ENCODE assay signal across 23 mouse cellular contexts in genomic region chr10:14217284-14217683, GRCm38 (mm10).
DNase-seq lines count a peak whose midpoint lies in the region; TF ChIP-seq lines count a peak whose summit lies in the region.
"Had no signal": no experiment of that assay in that cellular context is flagged by ENCODE, and none has a peak within 500 bp of the region (broad histone marks: within the 10 kb centered on the region; RNA-seq: fewer than 3 reads in every experiment).

No protein-coding gene starts in this region.

- H3K4me3 ChIP-seq in left cerebral cortex, adult 2 months: no peak overlapping the region
- no peak overlapping the region for H3K4me3 ChIP-seq in E14TG2a.4 (replicated peaks; ENCODE audit: low read length)
- H3K4me3 ChIP-seq in ES-E14 (ENCODE audit: insufficient read depth in 1 of 2, low read depth in 1 of 2, low read length in 2 of 2, poor library complexity in 1 of 2, severe bottlenecking in 1 of 2): no peak overlapping the region
- H3K4me3 ChIP-seq: erythroblast, embryonic 14.5 days; hindbrain, embryonic 10.5 days; intestine, embryonic 15.5 days; limb, embryonic 13.5 days; liver, embryonic 12.5 days; midbrain, embryonic 12.5 days had no signal

- TF ChIP-seq CTCF in left cerebral cortex, adult 2 months (IDR thresholded peaks at IDR 0.05): peak; percentile 23
- TF ChIP-seq CTCF in E14TG2a.4 (conservative IDR thresholded peaks at IDR 0.05; ENCODE audit: low read length): peak; percentile 74

- no peaks in the 10 kb centered on the region for H3K9me3 ChIP-seq in E14TG2a.4 (ENCODE audit: low read length)
- H3K9me3 ChIP-seq in ES-E14 (ENCODE audit: control insufficient read depth, insufficient read depth, low read depth, low read length): no peaks in the 10 kb centered on the region
- H3K9me3 ChIP-seq: G1E; intestine, embryonic 15.5 days; liver, embryonic 12.5 days; midbrain, embryonic 12.5 days had no signal

- peak; percentile 33 for DNase-seq in heart, adult 11 months
- no peak for DNase-seq in heart, adult 18-20 months
- DNase-seq in left cerebral cortex, adult 2 months (ENCODE audit: extremely low spot score in 1 of 2, low spot score in 2 of 2): no peak
- DNase-seq in left cerebral cortex, adult 8-10 months (ENCODE audit: low spot score in 2 of 2): no peak
- DNase-seq in ES-E14 (ENCODE audit: low read depth, low spot score): no peak
- no peak for DNase-seq in neural tube, embryonic 10.5 days (ENCODE audit: extremely low spot score, low spot score)
- no peak for DNase-seq in adrenal gland, adult (ENCODE audit: inconsistent age in 2 of 2, low spot score in 1 of 2)
- DNase-seq: adrenal gland, adult 8-10 months; cerebellum, adult 2 months; cerebellum, postnatal 14 days; heart, postnatal 14 days; kidney, postnatal 36 days; layer of hippocampus, postnatal 36 days; lung, adult 18-20 months; lung, postnatal 36 days had no signal

- in situ Hi-C loops in ES-E14 (cut with MboI; ENCODE audit: low sequenced_read_pairs in 2 of 2, unreplicated experiment in 2 of 2): no loop called here

- no peaks in the 10 kb centered on the region for H3K4me1 ChIP-seq in E14TG2a.4 (replicated peaks; ENCODE audit: low read depth, low read length)
- H3K4me1 ChIP-seq in ES-E14 (ENCODE audit: control insufficient read depth in 2 of 2, insufficient read depth in 2 of 2, low read length in 2 of 2, poor library complexity in 1 of 2): no peaks in the 10 kb centered on the region
- H3K4me1 ChIP-seq: hindbrain, embryonic 10.5 days; intestine, embryonic 15.5 days; liver, embryonic 12.5 days; midbrain, embryonic 12.5 days had no signal

- H3K36me3 ChIP-seq in E14TG2a.4 (ENCODE audit: insufficient read depth, low read length) (no peaks in the 10 kb centered on the region), ES-E14 (ENCODE audit: control insufficient read depth, insufficient read depth, low read length, poor library complexity, severe bottlenecking) (no peaks in the 10 kb centered on the region)
- H3K36me3 ChIP-seq: G1E; hindbrain, embryonic 10.5 days; intestine, embryonic 15.5 days; limb, embryonic 13.5 days; liver, embryonic 12.5 days; midbrain, embryonic 12.5 days had no signal

- no peak overlapping the region for H3K9ac ChIP-seq in ES-E14 (ENCODE audit: insufficient read depth, low read depth, low read length, poor library complexity, severe bottlenecking)
- H3K9ac ChIP-seq: intestine, embryonic 15.5 days; limb, embryonic 13.5 days; liver, embryonic 12.5 days; midbrain, embryonic 12.5 days had no signal

- H3K27ac ChIP-seq in left cerebral cortex, adult 2 months: peak overlapping the region; percentile 94
- no peak overlapping the region for H3K27ac ChIP-seq in ES-E14 (ENCODE audit: insufficient read depth, low read depth, low read length, poor library complexity, severe bottlenecking)
- H3K27ac ChIP-seq: hindbrain, embryonic 10.5 days; intestine, embryonic 15.5 days; limb, embryonic 13.5 days; liver, embryonic 12.5 days; midbrain, embryonic 12.5 days had no signal

- H3K27me3 ChIP-seq in E14TG2a.4 (ENCODE audit: insufficient read depth, low read length): no peaks in the 10 kb centered on the region
- H3K27me3 ChIP-seq: intestine, embryonic 15.5 days; limb, embryonic 13.5 days; liver, embryonic 12.5 days; midbrain, embryonic 12.5 days had no signal

- intact Hi-C loops in left cerebral cortex, adult 2 months (cut with DNase I): loop anchor here (10.0 kb wide), 1 partner anchor 168 kb away; no protein-coding TSS in a partner anchor

TF ChIP-seq in ES-E14, 5 proteins besides CTCF, POLR2A, EP300 and RAD21:
- peak; percentile 23; the same call in 1 of the 2 replicates for TF ChIP-seq ZC3H11A (IDR thresholded peaks at IDR 0.05; ENCODE audit: borderline replicate concordance, low read depth, low read length)
- TF ChIP-seq MAFK (IDR thresholded peaks at IDR 0.05; ENCODE audit: insufficient read depth, low read depth, low read length): no peak
